Mouse (Mus musculus) left cerebral cortex, postnatal 4 days (tissue): ENCODE results near the gene Map10. TPM values are rescaled to one million over a fixed set of nuclear protein-coding genes. Genes with fewer than 3 reads are reported as not detected.
A peak's percentile ranks its signal among the peaks of the same experiment; 100 is the strongest.

ENCODE experiments used
- DNase-seq: peaks from one replicate; pipeline ENCODE4 v3.0.0-alpha.2; 2022
- intact Hi-C: fragments of 180-260 bp; cut with DNase I; formaldehyde crosslinking; loops from one replicate; pipeline ENCODE4 v1.15.1; 2025
- total RNA-seq, 2 experiments: library from RNA; stranded (reverse); gene quantifications; 2 replicates each; pipeline ENCODE4 v1.2.3; 2021

Map10 gene
- 1 to 10 TPM; 7.8 to 8.4 TPM for total RNA-seq

DNA sequence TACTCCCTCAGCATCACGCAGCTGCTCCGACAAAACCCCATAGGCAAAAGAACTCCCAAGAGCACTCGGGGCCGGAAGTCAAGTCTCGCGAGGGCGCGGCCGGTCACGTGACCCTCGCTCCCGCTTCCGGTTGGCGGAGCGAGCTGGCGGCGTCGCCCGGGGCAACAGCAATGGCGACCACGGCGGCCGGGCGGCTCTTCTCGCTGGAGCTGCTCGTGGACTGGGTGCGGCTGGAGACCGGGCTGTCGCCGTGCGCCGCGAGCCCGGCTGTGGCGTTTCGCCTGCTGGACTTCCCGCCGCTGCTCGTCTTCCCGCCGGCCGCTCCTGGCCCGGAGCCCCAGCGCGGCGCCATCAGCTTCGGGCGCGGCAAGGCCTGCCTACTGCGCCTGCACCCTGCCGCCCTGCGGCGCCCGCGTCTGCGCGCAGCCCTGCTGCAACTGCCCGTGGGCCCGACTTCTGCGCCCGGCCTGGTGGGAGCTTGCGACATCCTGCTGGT lies at the start of gene Map10:
TSS of gene Map10 (plus strand) at position 119 of the 496 bp plus-strand sequence.
- intact Hi-C loops: no loop called here
- DNase-seq: peak; percentile 93

DNA sequence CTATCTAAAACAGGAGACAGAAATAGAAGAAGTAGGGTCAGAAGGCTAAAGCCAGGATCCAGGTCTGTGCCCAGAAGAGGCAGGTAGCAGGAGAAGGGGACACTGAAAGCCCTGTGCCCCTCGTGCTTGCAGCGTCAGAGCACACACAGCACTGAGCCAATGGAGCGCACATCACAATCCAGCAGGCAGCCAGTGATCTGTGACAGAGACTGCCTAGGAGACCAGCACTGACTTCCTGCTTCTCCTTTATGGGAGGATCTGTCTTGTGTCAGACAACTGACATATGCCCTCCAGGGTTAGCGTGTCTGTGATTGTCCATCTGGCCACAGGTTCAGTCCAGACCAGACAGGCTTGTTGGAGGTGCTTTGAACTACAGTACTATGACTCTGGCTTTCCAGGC lies 49.3 kb upstream of the Map10 start:
- intact Hi-C loops: no loop called here
- DNase-seq: no peak

DNA sequence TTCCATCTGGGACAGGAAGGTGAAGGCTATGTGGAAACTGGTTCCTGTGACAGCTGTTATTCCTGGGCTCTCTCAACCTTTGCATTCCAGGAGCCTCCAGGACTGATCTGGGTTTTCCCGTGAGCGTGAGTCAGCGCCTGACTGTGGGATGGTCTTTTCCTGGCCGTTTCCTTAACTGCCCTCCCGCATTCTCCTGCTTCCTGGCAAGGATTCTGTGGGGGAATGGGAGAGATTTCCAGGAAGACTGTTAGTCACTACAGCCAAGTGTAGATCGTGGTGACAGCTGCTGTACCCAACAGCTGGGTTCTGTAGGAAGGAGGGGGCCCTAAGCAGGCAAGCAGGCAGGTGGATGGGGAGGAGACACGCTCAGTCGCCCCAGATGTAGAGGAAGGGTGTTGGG lies 45.3 kb upstream of the Map10 start:
- intact Hi-C loops: no loop called here

GRCm38 (mm10) chr8:125626381-125626780 lies 43.2 kb upstream of the Map10 start:
- intact Hi-C loops: no loop called here
- no peak for DNase-seq

More for the DNA sequence above, 45.3 kb upstream of the Map10 start:
- DNase-seq: no peak

- intact Hi-C loops: no loop called here
Measured at GRCm38 (mm10) chr8:125628834-125629233, 40.8 kb upstream of the Map10 start.

GRCm38 (mm10) chr8:125638411-125639058 lies 31.1 kb upstream of the Map10 start:
- intact Hi-C loops: no loop called here
- no peak for DNase-seq

More at GRCm38 (mm10) chr8:125628834-125629233, 40.8 kb upstream of the Map10 start:
- no peak for DNase-seq

DNA sequence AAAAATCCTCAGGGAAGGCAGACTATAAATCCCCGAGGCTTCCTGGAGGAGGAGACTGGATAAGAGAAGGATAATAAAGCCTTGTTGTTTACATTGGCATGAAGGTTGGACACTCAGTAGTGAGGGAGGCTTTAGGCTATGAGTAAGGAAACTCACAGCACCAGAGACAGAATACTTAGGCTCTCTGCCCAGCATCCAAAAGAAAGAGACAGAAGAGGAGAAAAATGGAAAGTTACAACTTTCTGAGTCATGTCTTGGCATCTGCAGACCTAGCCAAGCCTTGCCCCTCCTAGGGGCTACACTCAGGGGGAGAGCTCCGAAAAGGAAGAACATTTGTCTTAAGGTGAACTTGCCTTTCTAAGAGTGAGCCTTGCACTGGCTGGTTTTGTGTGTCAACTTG lies 30.0 kb upstream of the Map10 start:
- no peak for DNase-seq
- intact Hi-C loops: no loop called here

- intact Hi-C loops: no loop called here
- no peak for DNase-seq
Measured at GRCm38 (mm10) chr8:125640766-125641165, 28.9 kb upstream of the Map10 start.

DNA sequence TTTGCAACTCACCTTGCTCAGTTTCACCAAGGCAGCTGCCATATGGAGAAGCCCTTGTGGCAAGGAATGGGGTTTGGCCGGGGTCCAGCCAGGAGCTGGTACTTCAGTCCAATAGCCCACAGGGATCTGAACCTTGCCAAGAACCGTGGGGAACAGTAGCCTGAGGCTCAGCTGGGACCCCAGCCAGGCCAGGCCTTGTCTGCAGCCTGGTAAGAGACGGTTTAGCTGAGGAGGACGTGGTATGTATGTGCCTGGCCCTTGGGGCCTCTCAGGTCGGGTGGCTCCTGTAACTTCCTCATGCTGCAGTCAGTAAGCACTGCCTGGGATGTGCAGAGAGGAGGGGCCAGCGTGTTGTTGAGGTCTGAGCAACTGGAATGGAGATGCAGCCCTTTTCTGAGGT lies 27.8 kb upstream of the Map10 start:
- DNase-seq: peak; percentile 95
- intact Hi-C loops: no loop called here

DNA sequence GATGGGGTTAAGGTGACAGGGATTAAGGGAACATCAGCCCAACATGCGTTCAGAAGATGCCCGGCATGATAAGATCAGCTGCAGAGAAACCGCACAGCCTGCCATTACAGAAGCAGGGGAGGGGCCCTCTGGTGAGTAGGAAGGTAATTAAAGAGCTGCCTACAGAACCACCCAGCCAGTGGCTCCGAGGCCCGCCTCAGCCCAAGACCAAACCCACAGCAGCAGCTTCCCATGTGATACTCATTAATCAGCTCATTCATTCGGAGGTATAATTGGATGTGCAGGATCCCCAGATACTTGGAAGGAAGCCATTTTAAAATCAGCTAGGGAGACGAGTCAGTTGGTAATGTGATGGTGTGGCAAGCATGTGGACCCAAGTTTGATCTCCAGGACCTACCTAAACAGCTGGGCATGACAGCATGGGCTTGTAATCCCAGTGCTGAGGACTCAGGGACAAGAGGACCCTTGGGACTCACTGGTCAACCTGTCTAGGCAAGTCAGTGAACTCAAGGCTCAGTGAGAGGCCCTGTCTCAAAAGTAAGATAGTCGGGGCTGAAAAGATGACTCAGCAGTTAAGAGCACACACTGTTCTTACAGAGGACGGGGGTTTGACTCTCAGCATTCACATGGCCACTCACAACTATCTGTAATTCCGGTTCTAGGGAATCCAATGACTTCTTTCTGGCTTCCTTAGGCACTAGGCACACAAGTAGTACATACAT lies 23.7 kb upstream of the Map10 start:
- no peak for DNase-seq
- intact Hi-C loops: no loop called here

DNA sequence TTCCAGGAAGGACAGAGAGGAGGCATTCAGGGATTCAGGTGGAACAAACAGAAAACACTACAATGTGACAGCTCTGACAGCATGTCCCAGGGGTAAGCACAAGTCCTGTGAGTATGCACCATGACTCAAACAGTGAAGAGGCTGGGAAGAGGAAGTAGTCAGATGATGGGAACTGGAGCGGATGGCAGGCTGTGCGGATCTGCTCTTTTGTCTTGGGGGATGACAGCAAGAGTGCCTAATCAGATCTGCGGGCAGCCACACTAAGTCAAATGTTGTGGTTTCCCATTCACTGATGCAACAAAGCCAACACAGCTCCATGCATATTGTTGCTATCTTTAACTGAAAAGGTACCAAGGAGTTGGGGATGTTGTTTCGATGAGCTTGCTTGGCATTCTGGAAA lies 20.2 kb upstream of the Map10 start:
- intact Hi-C loops: no loop called here
- no peak for DNase-seq

GRCm38 (mm10) chr8:125654821-125655220 lies 14.8 kb upstream of the Map10 start:
- DNase-seq: no peak
- intact Hi-C loops: no loop called here

DNA sequence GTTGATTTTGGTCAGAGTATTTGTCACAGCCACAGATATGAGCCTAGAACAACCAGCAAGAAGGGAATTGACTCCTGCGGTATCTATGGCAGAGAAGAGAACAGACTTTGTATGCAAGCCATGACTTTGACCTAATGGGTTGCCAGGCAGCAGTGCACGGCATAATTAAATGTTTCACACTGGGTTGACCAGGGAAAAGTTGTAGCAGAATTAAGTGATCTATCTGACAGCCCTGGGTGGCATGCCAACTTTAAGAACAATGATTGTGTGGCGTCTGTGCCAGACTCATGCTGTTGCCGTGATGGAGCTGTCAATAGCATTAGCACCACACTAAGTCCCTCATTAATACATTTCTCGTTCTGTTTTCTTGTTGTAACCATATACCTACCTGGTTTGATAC lies 11.1 kb upstream of the Map10 start:
- peak; percentile 76 for DNase-seq
- intact Hi-C loops: no loop called here

- DNase-seq: no peak
- intact Hi-C loops: no loop called here
Measured at GRCm38 (mm10) chr8:125658926-125659325, 10.7 kb upstream of the Map10 start.

DNA sequence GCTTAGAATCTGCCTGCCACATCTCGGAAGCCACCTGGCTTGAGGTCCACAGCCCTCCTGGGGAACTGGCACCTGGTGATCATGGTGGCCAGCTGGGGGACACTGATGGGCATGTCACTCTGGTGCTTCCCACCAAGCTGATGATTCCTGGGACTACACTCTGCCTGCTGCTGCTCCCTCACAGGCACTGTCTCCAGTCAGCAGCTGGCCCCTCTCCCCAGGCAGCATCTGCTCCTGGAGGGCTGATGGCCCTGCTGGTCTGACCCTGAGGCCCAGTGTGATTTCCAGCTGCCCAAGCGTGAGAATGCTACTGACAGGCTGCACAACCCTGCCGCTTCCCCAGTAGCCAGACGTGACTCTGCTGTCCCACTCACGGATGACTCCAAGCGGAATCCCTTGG lies 9.2 kb upstream of the Map10 start:
- peak; percentile 86 for DNase-seq
- intact Hi-C loops: no loop called here

GRCm38 (mm10) chr8:125661958-125662668 lies 7.5 kb upstream of the Map10 start:
- intact Hi-C loops: no loop called here
- DNase-seq: no peak

DNA sequence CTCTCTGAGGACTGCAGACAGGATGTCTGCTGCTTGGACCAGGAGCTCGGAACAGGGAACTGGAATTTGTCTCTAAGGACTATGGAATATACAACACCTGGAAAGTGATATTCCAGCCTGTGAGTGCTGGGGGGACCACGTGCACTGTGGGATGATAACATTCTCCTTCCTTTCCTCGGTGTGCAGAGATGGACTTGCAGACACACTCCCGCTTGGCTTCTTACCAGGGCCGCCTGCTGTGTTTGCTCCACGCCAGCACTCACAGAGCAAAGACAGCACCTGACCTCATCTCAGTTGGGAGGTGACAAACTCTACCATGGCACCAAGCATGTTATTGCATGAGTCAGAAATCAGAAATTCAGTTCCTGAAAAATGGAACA lies 7.0 kb upstream of the Map10 start:
- peak; percentile 74 for DNase-seq
- intact Hi-C loops: no loop called here

DNA sequence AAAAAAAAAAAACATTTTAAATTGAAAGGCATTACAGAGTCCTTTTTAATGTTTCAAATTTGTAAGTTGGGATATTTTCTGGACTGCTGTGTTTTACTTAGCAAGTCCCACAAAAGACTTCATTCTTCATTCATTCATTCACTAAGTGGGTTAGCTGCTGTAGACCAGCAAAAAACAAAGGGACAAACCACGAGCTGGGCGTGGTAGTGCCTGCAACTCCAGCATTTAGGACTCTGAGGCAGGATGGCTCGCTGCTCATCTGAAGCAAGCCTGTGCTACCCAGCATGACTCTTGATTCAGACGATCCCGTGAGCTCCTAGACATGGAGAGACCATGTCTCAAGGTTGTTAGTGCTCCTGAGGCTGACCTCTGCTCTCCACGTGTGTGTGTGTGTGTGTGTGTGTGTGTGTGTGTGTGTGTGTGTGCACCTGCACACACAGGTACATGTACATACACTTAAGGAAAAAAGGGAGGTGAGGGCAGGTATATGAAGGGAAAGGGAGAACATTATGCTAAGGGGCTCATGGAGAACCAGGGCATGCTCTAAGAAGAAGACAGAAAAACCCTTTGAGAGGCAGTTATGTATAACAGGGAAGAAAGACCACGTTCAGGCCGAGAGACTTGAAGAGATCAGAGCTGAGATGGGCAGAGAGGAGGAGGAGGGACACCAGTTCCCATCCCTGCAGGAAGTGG lies 4.3 kb upstream of the Map10 start:
- intact Hi-C loops: no loop called here

GRCm38 (mm10) chr8:125665876-125666186 lies 3.8 kb upstream of the Map10 start:
- no peak for DNase-seq
- intact Hi-C loops: no loop called here

More for the DNA sequence above, 4.3 kb upstream of the Map10 start:
- no peak for DNase-seq

GRCm38 (mm10) chr8:125666201-125666600 lies 3.4 kb upstream of the Map10 start:
- intact Hi-C loops: no loop called here

GRCm38 (mm10) chr8:125667248-125667647 lies 2.4 kb upstream of the Map10 start:
- no peak for DNase-seq
- intact Hi-C loops: no loop called here

More at GRCm38 (mm10) chr8:125666201-125666600, 3.4 kb upstream of the Map10 start:
- DNase-seq: no peak
